Mouse (Mus musculus) lung, adult 10 weeks (tissue): ENCODE results near the gene Eif1b. TPM values are rescaled to one million over a fixed set of nuclear protein-coding genes. Genes with fewer than 3 reads are reported as not detected.

Experiments used
- polyA plus RNA-seq: library from polyadenylated mRNA; stranded (reverse); fragments of 350-450 nt; fragmentation: Illumina TruSeq; extraction: RNeasy Lipid Tissue Mini Kit (QIAGEN cat#74804); gene quantifications from one replicate; pipeline ENCODE4 v1.2.3, GENCODE M21; 2014; ENCODE audit warnings: low read depth, low replicate concordance; ENCODE audit not compliant: insufficient read depth

Eif1b gene
- 69.8 TPM for polyA plus RNA-seq

GRCm38 (mm10) chr9:120492010-120492399, at the start of gene Eif1b:
TSS of gene Eif1b (plus strand) at chr9:120492232.

GRCm38 (mm10) chr9:120539662-120540251, 47.7 kb downstream of the Eif1b start, which contains the start of gene Entpd3:
TSS of gene Entpd3 (plus strand) at chr9:120539818.

Other genes with a start within 250 kb of the Eif1b start
- 4.9 TPM for gene Myrip, start 190.7 kb upstream of the Eif1b start, polyA plus RNA-seq
- gene Entpd3, start 47.6 kb downstream of the Eif1b start, polyA plus RNA-seq = 1.5 TPM
- gene Rpl14, start 79.2 kb downstream of the Eif1b start, polyA plus RNA-seq = 827 TPM